Mouse (Mus musculus) liver, embryonic 14.5 days (tissue): ENCODE results near the gene Tmem214.

Experiments used
- CTCF ChIP-seq: IDR thresholded peaks from 2 replicates; pipeline ENCODE4 v1.5.1; 2016; ENCODE audit warnings: antibody characterized with exemption, low read depth, control low read depth
- EP300 ChIP-seq: IDR thresholded peaks from 2 replicates; pipeline ENCODE4 v1.6.1; 2016; ENCODE audit warnings: antibody characterized with exemption, low read depth

- TF ChIP-seq CTCF (peak; percentile 44), EP300 (no peak)
These were observed 4.0 kb upstream of the Tmem214 start for GRCm38 (mm10) chr5:30863852-30864251.
